Mouse (Mus musculus) adrenal gland (tissue): Measurements from ENCODE around the gene Ebf3.

Experiments used
- intact Hi-C: fragments of 180-260 bp; cut with DNase I; formaldehyde crosslinking; loops from one replicate; pipeline ENCODE4 v1.15.1; 2025

Ebf3 gene

GRCm38 (mm10) chr7:137209688-137210345 is 104.4 kb downstream of the Ebf3 start:
- intact Hi-C loops: no loop called here

GRCm38 (mm10) chr7:137208556-137208955 is 105.7 kb downstream of the Ebf3 start:
- intact Hi-C loops: no loop called here

- intact Hi-C loops: no loop called here
Observed at GRCm38 (mm10) chr7:137206770-137207285, 107.4 kb downstream of the Ebf3 start.

- intact Hi-C loops: no loop called here
Observed at GRCm38 (mm10) chr7:137199533-137199932, 114.7 kb downstream of the Ebf3 start.

GRCm38 (mm10) chr7:137198921-137199320 is 115.3 kb downstream of the Ebf3 start:
- intact Hi-C loops: no loop called here

GRCm38 (mm10) chr7:137197118-137198030 is 116.9 kb downstream of the Ebf3 start:
- intact Hi-C loops: no loop called here

- intact Hi-C loops: no loop called here
Observed at GRCm38 (mm10) chr7:137196536-137196935, 117.7 kb downstream of the Ebf3 start.

GRCm38 (mm10) chr7:137192776-137193278 is 121.4 kb downstream of the Ebf3 start:
- intact Hi-C loops: no loop called here

GRCm38 (mm10) chr7:137191889-137192288 is 122.4 kb downstream of the Ebf3 start:
- intact Hi-C loops: no loop called here

- intact Hi-C loops: no loop called here
Observed at GRCm38 (mm10) chr7:137172278-137172677, 142.0 kb downstream of the Ebf3 start.

GRCm38 (mm10) chr7:137159086-137159485 is 155.2 kb downstream of the Ebf3 start:
- intact Hi-C loops: no loop called here

GRCm38 (mm10) chr7:137154623-137155022 is 159.6 kb downstream of the Ebf3 start:
- intact Hi-C loops: no loop called here

GRCm38 (mm10) chr7:137151854-137152253 is 162.4 kb downstream of the Ebf3 start:
- intact Hi-C loops: no loop called here

GRCm38 (mm10) chr7:137147101-137147500 is 167.1 kb downstream of the Ebf3 start:
- intact Hi-C loops: no loop called here
